Mouse (Mus musculus) heart, postnatal 36 days (tissue): ENCODE results near the gene Hist3h2ba. TPM values are rescaled to one million over a fixed set of nuclear protein-coding genes. Genes with fewer than 3 reads are reported as not detected.

ENCODE experiments used
- DNase-seq, 2 experiments: peaks; one replicate each; pipeline ENCODE4 v3.0.0; 2021 to 2022
- intact Hi-C: fragments of 180-260 bp; cut with DNase I; formaldehyde crosslinking; loops from one replicate; pipeline ENCODE4 v1.15.1; 2025
- total RNA-seq, 2 experiments: library from RNA; stranded (reverse); gene quantifications; 2 replicates each; pipeline ENCODE4 v1.2.3; 2021

Hist3h2ba gene
- total RNA-seq, 2 experiments from 2014 or later: 2.2 to 2.5 TPM

GRCm38 (mm10) chr11:58980381-58980990 is 31.8 kb downstream of the Hist3h2ba start:
- DNase-seq: no peak

GRCm38 (mm10) chr11:58981541-58982447 is 33.1 kb downstream of the Hist3h2ba start:
- intact Hi-C loops: no loop called here
- peak; percentile 69 to 70 for DNase-seq

More at GRCm38 (mm10) chr11:58980381-58980990, 31.8 kb downstream of the Hist3h2ba start:
- intact Hi-C loops: no loop called here

DNA sequence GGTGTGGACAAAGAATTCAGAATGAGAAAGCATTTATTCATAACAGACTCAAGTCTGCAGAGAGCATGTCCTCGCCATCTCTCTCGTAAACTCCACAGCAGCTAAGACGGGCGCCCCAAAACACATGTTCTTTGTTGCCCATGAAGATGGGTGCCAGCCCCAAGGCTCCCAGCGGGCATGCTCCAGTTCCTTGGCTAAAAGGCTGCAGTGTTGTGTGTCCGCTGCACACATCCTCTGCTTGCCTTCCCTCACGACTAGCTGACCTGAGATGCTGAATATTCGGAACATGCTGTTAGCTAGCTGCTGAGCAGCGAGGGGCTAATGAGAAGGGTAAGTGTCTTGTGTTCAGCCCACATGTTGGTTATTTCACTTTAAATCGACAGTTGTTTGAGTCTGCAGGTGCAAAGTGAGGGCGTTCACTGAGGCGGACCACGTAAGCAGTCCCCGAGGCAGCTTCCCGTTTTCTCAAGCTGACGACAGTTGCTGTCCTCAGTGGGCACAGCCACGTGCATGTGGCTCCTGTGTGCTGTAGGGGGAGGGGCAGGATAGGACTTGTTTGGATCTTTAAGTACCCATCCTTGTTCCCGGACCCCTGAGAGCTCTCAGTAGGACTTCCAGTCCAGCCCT is 33.9 kb downstream of the Hist3h2ba start:
- intact Hi-C loops: no loop called here
- no peak for DNase-seq

DNA sequence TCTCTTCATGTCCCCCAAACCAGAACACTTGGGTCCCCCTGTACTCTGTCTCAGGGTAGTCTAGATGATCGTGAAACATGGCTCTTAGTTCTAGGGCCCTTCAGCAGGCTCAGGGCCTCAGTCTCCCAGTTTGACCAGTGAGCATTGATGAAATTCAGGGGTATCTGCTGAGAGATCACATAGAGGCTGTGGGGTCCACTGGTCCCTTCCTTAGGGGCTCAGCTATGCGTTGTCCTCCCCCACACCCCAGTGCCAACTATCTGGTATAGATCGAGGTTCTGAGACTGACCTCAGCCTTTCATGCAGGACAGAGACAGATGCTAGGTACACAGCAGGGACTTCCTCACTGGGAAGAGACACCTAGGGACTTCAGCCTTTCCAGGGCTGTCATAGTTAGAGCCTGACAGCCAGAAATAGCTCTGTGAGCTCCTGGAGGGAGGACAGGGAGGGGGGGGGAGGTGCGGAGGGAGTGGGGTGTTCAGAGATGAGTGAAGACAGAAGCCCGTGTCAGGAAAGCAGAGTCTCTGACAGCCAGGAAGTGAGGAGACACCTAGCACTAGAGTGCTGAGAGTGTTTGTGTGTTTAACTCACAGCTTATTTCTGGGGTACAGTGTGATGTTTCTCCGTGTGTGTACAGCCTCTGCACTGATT is 35.1 kb downstream of the Hist3h2ba start:
- no peak for DNase-seq

DNA sequence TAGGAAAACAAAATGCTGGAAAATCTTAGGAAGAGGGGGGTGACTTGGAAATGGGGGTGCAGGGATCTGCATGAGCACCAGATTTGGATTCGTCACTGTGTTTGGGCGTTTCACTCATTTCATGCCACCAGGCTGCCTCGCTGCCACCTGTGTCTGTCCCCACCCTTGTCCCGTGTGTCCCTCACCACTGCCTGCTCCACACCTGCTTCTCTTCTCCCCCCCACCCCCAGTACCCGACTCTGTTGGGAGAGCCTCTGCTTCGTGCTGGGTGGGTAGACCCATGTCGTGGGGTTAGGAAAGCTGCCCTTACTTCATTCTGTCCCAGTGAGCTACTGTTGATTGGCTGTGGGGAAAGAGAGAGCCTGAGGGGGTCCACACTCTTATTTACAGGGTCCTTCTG is 35.9 kb downstream of the Hist3h2ba start:
- DNase-seq: no peak
- intact Hi-C loops: no loop called here

More for the DNA sequence above, 35.1 kb downstream of the Hist3h2ba start:
- intact Hi-C loops: no loop called here

DNA sequence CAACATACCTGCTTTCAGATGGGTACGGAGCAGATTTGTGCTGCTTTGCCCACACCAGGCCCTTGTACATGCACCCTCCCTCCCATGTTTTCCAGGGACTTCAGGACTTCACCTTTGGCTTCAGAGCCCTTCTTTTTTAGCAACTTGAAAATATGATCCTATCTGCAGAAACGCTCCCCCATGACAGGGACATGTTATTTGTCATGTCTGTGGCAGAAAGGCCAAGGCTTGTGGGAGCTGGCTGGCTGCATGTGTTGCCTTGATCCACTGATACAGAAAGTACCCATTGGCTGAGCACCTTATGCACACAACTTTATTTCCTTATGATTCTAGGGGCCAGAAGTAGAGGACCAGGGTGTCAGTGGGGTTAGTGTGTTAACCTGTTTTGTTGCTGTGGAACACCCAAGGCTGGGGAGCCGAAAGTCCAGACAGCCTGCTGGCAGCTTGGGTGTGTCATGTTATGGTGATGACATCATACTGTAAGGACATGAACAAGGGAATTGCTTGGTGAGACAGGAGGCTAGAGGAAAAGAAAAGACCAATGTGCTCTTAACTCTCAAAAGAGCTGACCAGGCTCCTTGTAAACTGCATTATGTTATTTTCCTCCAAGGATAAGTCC is 36.7 kb downstream of the Hist3h2ba start:
- no peak for DNase-seq
- intact Hi-C loops: no loop called here

- intact Hi-C loops: no loop called here
- DNase-seq: no peak
These were observed 40.4 kb downstream of the Hist3h2ba start for GRCm38 (mm10) chr11:58989166-58989565.

GRCm38 (mm10) chr11:58990141-58990540 is 41.4 kb downstream of the Hist3h2ba start:
- DNase-seq: no peak

DNA sequence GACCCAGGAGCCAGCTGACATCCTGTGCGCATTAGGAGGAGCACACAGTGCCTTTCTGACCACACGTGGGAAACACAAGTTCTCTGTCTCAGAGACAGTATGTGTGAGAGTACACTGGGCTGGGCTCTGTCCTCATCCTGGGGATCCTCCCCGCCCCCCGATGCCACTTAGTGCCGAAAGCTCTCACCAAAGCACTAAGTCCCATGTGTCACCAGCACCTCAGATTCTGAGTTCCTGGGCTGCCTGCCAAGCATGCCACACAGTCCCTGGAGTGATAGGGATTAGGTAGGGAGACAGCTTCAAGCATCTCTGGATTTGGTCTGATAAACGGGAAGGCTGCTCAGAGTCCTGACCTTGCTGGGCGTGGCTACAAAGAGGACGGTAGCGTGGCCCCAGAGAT is 42.1 kb downstream of the Hist3h2ba start:
- DNase-seq: peak in 1 of 2 experiments; percentile 53
- intact Hi-C loops: no loop called here

More at GRCm38 (mm10) chr11:58990141-58990540, 41.4 kb downstream of the Hist3h2ba start:
- intact Hi-C loops: no loop called here

GRCm38 (mm10) chr11:58991911-58992310 is 43.2 kb downstream of the Hist3h2ba start:
- intact Hi-C loops: no loop called here
- no peak for DNase-seq

GRCm38 (mm10) chr11:58993091-58993670 is 44.5 kb downstream of the Hist3h2ba start:
- no peak for DNase-seq
- intact Hi-C loops: no loop called here

DNA sequence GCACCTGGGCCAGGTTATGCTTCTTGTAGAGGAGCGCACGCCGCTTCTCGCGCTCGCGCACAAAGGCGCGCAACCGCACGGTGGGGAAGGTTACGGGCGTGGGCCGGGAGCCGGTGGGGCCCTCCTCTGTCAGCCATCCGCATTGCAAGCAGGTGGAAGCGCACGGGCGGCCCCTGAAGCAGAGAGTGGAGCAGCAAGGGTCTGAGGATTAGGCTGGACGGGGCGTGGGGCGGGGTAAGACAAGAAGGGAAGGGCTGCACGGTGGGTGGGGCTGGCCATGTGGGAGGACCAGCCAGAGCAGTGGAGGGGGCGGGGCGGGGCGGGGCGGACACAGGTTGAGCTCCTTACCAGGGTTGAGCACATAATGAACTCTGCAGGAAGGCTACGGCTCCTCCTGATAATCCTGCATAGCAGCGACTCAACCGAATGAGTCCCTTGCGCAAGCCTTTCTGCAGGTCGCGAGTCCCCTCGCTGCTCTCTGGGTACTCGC is 45.7 kb downstream of the Hist3h2ba start:
- no peak for DNase-seq
- intact Hi-C loops: no loop called here

DNA sequence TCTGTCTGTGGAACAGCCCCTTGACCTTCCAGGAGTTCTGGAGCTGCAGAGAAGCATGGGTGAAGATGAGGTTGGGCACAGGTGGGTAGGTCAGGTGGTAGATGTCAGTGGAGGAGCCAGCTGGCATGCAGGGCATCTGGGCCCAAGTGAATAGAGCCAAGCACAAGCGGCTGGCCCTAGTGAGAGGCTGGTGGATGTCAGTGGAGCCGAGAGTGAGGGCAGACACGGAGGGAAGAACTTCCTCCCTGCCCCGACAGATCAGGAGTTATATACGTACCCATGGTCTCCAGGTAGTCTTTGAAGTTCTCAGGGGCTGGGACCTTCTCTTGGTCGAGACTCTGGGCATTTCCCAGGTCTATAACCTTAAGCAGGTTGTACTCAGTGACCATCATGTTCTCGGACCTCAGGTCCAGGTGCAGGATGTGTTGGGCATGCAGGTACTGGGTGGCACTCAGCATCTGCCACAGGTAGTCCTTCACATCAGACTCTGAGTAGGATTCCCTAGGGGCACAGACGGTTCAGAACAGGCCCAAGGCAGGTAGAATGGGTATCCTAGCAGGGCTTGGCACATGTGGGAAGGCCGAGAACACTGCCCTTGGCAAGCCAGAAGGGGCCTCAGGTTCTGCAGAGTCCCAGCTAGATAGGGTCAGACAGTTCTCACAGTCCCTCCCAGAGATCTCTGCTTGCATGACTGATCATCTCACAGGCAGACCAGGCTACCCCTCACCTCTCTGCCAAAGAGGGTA is 46.5 kb downstream of the Hist3h2ba start:
- DNase-seq: no peak
- intact Hi-C loops: no loop called here

DNA sequence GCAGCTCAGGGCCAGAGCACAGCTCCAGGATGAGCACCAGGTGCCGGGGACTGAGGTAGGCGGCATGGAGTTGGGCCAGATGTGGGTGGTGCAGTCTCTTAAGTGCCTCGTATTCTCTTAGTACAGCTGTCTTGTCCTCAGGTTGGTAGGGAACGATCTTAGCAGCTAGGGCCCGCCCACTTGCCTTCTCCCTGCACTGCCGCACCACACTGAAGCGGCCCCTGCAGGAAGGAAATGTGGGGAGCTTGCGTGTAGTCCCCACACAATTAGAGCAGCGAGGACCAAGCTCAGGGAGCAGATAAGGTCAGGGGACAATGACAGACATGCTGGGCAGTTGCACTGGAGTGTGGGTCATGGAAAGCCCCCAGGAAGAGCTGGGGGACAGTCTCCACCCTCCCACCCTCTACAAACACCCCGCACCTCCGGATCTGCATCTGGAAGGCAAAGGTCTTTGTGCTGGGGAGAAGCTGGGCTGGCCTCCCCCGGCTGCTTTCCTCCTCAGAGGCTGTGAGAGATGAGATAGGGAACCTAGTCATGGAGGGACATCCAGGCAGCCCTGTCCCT is 47.2 kb downstream of the Hist3h2ba start:
- intact Hi-C loops: no loop called here
- no peak for DNase-seq

DNA sequence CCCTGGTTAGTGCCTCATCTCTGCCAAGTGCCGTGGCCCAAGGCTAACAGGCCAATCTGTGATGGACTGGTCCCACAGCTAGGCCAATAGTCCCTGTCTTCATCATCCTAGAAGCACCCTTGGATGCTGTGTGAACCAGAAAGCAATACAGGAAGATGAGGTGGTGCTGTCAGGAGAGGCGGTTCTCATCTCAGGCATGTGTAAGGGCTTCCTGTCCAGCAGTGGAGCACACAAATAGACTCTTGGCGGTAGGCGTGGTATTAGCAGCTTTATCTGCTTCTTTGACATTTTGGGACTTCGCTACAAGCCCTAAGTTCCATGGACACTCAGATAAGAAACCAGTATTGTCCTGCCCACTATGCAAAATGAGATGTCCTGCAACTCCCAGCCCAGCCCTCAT is 48.8 kb downstream of the Hist3h2ba start:
- intact Hi-C loops: no loop called here
- no peak for DNase-seq
